Comparison of ENCODE assay signal across 8 mouse cellular contexts in genomic region chr19:40830703-40831415, GRCm38 (mm10). TPM values are rescaled to one million over a fixed set of nuclear protein-coding genes. Genes with fewer than 3 reads are reported as not detected.
DNase-seq lines count a peak whose midpoint lies in the region; ATAC-seq and TF ChIP-seq lines count a peak whose summit lies in the region.

Gene Ccnj, plus strand, starts transcription at chr19:40831279.

- TF ChIP-seq POLR2A in liver, adult 2 months (IDR thresholded peaks at IDR 0.05; ENCODE audit: extremely low read depth, insufficient read depth, low read length), result peak; percentile 43

- peak within 1 kb of the TSS; percentile 80 for H3K27ac ChIP-seq in heart, embryonic 12.5 days (ENCODE audit: poor library complexity, severe bottlenecking)
- H3K27ac ChIP-seq in kidney, postnatal 0 days, result peak within 1 kb of the TSS; percentile 87
- H3K27ac ChIP-seq in liver, adult 2 months (replicated peaks; ENCODE audit: insufficient read depth, low read depth, low read length), result peak within 1 kb of the TSS; percentile 37

- peak; percentile 94 for DNase-seq in CD4-positive, CD25-positive, alpha-beta regulatory T cell, adult 2 months (ENCODE audit: low read depth, low spot score)
- peak; percentile 75 for DNase-seq in brain, embryonic 18.5 days (ENCODE audit: low read depth, low spot score)
- DNase-seq in kidney, postnatal 0 days (ENCODE audit: low spot score), result peak; percentile 90
- DNase-seq in liver, adult 2 months (ENCODE audit: extremely low read depth, low read depth, low spot score), result peak; percentile 60
- peak; percentile 91 to 94 for DNase-seq in spleen, postnatal 36 days (ENCODE audit: low spot score in 2 of 2)

- WGBS in heart, embryonic 12.5 days, result under 1% methylated on average over 71 of the region's 71 CpGs
- under 1% methylated on average over 71 of the region's 71 CpGs for WGBS in kidney, postnatal 0 days
- WGBS in liver, adult 2 months, result under 1% methylated on average over 71 of the region's 71 CpGs

- H3K4me3 ChIP-seq in erythroblast, embryonic 14.5 days (replicated peaks), result peak within 1 kb of the TSS; percentile 87
- peak within 1 kb of the TSS; percentile 86 for H3K4me3 ChIP-seq in heart, embryonic 12.5 days
- peak within 1 kb of the TSS; percentile 75 for H3K4me3 ChIP-seq in kidney, postnatal 0 days (replicated peaks; ENCODE audit: low read depth, low read length)
- H3K4me3 ChIP-seq in liver, adult 2 months (ENCODE audit: insufficient read depth, low read depth, low read length), result peak within 1 kb of the TSS; percentile 75

- peak; percentile 99 for ATAC-seq in heart, embryonic 12.5 days (ENCODE audit: insufficient number of reproducible peaks, low FRiP score)
- ATAC-seq in kidney, postnatal 0 days (replicated peaks; ENCODE audit: low FRiP score, low read depth), result peak; percentile 98
- ATAC-seq in monocyte, adult 5-6 weeks (replicated peaks; ENCODE audit: insufficient number of reproducible peaks, low FRiP score, low TSS enrichment, poor library complexity, severe bottlenecking), result peak; percentile 70; the same call in 1 of the 2 replicates

- peaks cover 43% of the 10 kb centered on the region for H3K4me1 ChIP-seq in erythroblast, embryonic 14.5 days (ENCODE audit: control insufficient read depth)
- peaks cover 20% of the 10 kb centered on the region for H3K4me1 ChIP-seq in heart, embryonic 12.5 days (replicated peaks)
- peaks cover 9% of the 10 kb centered on the region; the same call in 1 of the 2 replicates for H3K4me1 ChIP-seq in kidney, postnatal 0 days (replicated peaks; ENCODE audit: insufficient read depth, low read length)
- peaks cover 3% of the 10 kb centered on the region; the same call in 1 of the 2 replicates for H3K4me1 ChIP-seq in liver, adult 2 months (ENCODE audit: control insufficient read depth, insufficient read depth, low read length)

- peaks cover 26% of the 10 kb centered on the region for H3K27me3 ChIP-seq in erythroblast, embryonic 14.5 days (ENCODE audit: control insufficient read depth)
- peaks cover 17% of the 10 kb centered on the region for H3K27me3 ChIP-seq in heart, embryonic 12.5 days (replicated peaks)
- no peaks in the 10 kb centered on the region for H3K27me3 ChIP-seq in kidney, postnatal 0 days (ENCODE audit: insufficient read depth, low read length)
- no peaks in the 10 kb centered on the region for H3K27me3 ChIP-seq in liver, adult 2 months (ENCODE audit: control insufficient read depth, insufficient read depth, low read length)

- peaks cover 3% of the 10 kb centered on the region; the same call in 1 of the 2 replicates for H3K79me2 ChIP-seq in liver, adult 2 months (ENCODE audit: control insufficient read depth, insufficient read depth, low read length)

- peaks cover 3% of the 10 kb centered on the region; the same call in 1 of the 2 replicates for H3K36me3 ChIP-seq in erythroblast, embryonic 14.5 days (ENCODE audit: control insufficient read depth)
- no peaks in the 10 kb centered on the region for H3K36me3 ChIP-seq in heart, embryonic 12.5 days
- H3K36me3 ChIP-seq in kidney, postnatal 0 days (ENCODE audit: insufficient read depth, low read length), result no peaks in the 10 kb centered on the region
- H3K36me3 ChIP-seq in liver, adult 2 months (ENCODE audit: control insufficient read depth, insufficient read depth, low read length), result no peaks in the 10 kb centered on the region

- no peak for TF ChIP-seq CTCF in kidney, postnatal 0 days (IDR thresholded peaks at IDR 0.05; ENCODE audit: low read depth)
- no peak for TF ChIP-seq CTCF in liver, adult 2 months (IDR thresholded peaks at IDR 0.05; ENCODE audit: low read depth, low read length)

- peak within 1 kb of the TSS; percentile 94 for H3K9ac ChIP-seq in heart, embryonic 12.5 days
- H3K9ac ChIP-seq in kidney, postnatal 0 days (ENCODE audit: low read depth, low read length), result peak within 1 kb of the TSS; percentile 90
- H3K9ac ChIP-seq in liver, adult 2 months (ENCODE audit: low read depth, low read length), result peak within 1 kb of the TSS; percentile 91

- peak within 1 kb of the TSS; percentile 95 for H3K4me2 ChIP-seq in heart, embryonic 12.5 days
- peak within 1 kb of the TSS; percentile 65 for H3K4me2 ChIP-seq in kidney, postnatal 0 days (ENCODE audit: low read length)

- no peaks in the 10 kb centered on the region for H3K9me3 ChIP-seq in erythroblast, embryonic 14.5 days (ENCODE audit: control insufficient read depth, low read length)
- no peaks in the 10 kb centered on the region for H3K9me3 ChIP-seq in heart, embryonic 12.5 days (replicated peaks)
- H3K9me3 ChIP-seq in kidney, postnatal 0 days (replicated peaks; ENCODE audit: low read length), result no peaks in the 10 kb centered on the region

RNA-seq across cellular contexts. Expression of gene Ccnj, which starts in this region (rescaled TPM):
- polyA plus RNA-seq in erythroblast, embryonic 14.5 days (2012), result 0.04 and 0.06 TPM in 2 replicates
- 11.0 and 13.3 TPM in 2 replicates for polyA plus RNA-seq in heart, embryonic 12.5 days (2016; fragmentation: Nextera tagmentation; extraction: Ambion mirVana)
- polyA plus RNA-seq in kidney, postnatal 0 days (2015; fragmentation: Nextera tagmentation; extraction: Ambion mirVana), result 8.8 and 9.0 TPM in 2 replicates
- total RNA-seq in liver, adult 2 months (2014; rRNA removed), result 1.0 and 1.1 TPM in 2 replicates
- 2.4 and 3.1 TPM in 2 replicates for polyA plus RNA-seq in liver, adult 2 months (2012; rRNA removed)
- 4.8 to 11.1 TPM (median 4.9 TPM) in 3 replicates for total RNA-seq in monocyte, adult 5-6 weeks (2017)

Comparison
In these comparisons a context has a peak if more than half of its experiments do, and no peak if none do; other contexts are left out.
1. Peak in every context shown above with its lines: DNase-seq, ATAC-seq, H3K4me3 ChIP-seq and H3K27ac ChIP-seq.
2. H3K27ac ChIP-seq: peak in every context shown above with its lines; median percentile 87 in kidney, postnatal 0 days; 80 in heart, embryonic 12.5 days; 37 in liver, adult 2 months.